Mouse (Mus musculus): ENCODE measurements at regions not wholly inside any gene's neighbourhood (a gene's known extent, or its start where the extent isn't known, plus 50 kb on each side); places are given as distances from the start of the nearest gene placed in this dataset.

DNA sequence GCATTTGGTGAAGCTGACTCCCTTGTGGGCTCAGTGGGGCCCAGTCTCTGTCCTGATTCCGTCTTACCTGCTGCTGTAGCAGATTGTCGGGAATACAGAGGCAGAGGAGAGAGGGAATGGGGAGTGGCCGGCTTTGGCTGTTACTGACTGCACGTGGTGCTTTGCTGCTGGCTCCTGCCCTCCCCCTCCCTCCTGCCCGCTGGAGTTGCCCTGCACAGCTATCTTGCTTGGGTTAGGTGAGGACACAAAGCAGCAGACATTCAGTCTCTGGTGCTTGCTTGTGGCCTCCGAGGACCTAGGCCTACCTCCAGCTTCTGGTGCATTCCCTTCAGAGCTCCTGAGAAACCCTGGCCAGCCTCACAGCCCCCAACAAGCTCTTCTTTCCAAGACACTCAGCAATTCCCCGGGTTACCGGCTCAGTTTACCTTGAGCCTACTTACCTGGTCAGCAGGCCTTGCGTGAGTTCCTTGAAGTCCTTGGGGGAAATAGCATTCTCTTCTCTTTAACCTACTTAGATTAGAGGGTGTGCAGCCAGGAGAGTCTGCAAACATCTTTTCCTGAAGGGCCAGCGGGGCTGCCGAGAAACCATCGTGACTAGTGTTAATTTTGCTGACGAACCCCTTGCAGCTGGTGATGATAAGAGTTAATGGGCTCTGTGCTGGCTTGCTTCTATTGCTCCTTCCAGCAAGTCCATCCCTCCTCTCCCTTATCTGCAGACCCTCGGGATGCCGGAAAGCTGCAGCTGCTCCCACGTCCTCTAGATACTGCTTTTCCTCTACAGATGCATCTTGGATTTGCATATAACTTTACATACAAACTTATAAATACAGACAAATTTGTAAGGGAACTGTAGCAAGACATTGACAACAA, 1176.2 kb upstream of the A1bg start:
- no peak for ATAC-seq (replicated peaks; ENCODE audit: poor library complexity, severe bottlenecking)

DNA sequence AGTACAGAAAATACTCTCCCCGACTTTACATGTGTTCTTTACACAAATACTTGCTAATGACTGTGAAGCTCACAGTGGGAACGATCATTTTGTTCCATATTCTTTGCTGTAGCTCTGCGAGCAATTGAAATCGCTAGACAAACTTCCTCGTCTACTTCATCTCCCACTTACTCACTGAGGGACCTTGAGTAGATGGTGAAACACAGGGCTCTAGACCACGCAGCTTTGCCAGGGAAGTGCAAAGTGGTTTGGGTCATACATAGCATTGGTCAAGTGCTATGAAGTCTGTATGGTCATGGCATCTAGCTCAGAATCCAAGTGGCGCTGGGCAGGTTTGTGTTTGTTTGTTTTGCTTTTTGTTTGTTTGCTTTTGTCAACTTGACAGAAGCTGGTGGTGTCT, 1174.0 kb upstream of the A1bg start:
- no peak for ATAC-seq (replicated peaks; ENCODE audit: poor library complexity, severe bottlenecking)

DNA sequence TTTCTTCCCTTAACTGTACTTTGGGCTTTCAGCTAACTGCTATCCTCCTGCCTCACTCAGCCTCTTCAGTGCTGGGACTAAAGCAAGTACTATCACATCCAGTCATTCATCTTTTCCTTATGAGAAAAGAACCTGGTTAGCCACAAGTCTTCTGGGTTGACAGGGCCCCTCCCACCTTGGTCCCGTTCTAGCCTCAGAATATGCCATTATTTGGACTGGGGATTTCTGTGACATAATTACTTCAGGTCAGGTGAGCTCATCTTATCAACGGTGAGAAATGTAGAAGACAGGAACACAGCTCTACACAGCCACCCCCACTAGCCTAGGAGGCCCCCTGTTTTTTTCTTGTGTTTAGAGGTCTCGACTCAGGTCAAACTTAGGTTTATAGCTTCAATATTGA, 1172.4 kb upstream of the A1bg start:
- ATAC-seq (replicated peaks; ENCODE audit: poor library complexity, severe bottlenecking): no peak

DNA sequence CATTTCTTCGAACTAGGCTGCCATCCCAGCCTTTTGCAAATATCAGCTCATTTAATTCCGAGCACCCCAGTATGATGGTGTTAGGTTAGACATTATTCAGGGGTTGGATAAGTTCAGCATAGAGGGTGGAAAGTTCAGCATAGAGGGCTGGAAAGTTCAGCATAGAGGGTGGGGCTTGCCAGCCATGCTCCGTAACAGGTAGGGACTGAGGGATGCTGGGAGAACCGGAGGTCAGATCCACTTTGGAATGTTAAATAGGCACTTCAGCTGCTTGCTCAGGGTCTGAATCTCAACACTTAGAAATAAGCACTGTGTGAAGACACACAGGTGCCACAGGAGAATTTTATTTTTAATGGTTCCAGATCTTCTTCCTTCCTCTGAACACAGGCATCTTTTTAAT, 1170.9 kb upstream of the A1bg start:
- ATAC-seq (replicated peaks; ENCODE audit: poor library complexity, severe bottlenecking): no peak

GRCm38 (mm10) chr15:62092671-62093185, 1169.9 kb upstream of the A1bg start:
- no peak for ATAC-seq (replicated peaks; ENCODE audit: poor library complexity, severe bottlenecking)

DNA sequence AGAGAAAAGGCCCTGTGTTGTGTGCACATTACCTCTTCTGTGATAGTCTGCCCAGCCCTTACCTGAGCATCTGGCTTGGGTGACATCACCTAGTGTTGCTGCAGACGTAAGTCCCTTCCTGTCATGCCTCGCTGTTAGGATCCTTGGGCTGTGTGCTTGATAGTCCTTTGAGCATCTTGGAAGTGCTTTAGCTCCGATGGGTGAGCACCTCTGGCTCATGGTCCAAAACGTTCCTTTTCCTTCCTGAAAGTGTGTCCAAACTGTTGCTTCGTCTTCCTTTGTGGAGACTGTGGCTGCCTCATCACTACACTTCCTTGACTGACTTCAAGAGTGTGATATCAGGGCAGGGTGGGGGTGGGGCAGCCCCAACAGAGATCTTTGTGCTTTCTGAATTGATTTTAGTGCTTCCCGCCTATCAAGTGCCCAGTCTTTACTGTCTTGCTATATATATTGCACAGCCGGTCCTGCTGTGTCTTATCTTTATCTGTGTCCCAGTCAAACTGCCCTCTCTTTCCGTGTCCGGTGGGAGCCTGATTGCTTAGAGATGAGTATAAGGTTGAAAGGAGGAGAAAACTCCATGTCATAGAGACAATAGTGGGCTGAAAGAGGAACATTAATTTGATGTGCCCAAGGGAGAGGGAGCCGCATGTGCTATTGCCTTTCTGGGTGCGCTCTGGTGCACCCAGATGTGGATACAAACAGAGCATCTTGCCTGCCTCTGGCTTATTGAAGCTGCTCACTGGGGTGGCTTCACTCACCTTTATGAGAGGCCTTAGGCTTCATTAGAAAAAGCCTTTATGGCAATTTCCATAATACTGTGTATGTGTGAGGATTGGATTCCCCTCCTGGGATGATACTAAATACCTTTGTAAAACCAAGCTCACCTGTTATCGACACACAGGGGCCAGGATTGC, 1169.2 kb upstream of the A1bg start:
- ATAC-seq (replicated peaks; ENCODE audit: poor library complexity, severe bottlenecking): no peak

GRCm38 (mm10) chr15:62091144-62091543, 1168.3 kb upstream of the A1bg start:
- no peak for ATAC-seq (replicated peaks; ENCODE audit: poor library complexity, severe bottlenecking)

DNA sequence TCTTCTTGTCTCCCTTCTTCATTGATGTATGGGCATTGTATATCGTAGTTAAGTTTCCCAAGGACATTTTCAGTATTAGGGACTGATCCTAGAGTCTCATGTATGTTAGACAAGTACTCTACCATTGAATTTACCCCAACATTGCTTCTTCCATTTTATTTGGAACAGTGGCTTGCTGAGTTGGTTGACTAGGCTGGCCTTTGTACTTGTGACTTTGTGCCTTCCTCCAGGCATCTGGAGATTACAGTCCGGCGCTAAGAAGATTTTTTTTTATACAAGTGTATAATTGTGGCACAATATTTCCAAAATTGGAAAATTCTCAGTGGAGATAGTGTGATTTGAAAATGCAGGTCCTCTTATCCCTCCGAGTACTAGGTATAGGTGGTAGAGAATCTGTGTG, 1165.5 kb upstream of the A1bg start:
- ATAC-seq (replicated peaks; ENCODE audit: poor library complexity, severe bottlenecking): no peak

DNA sequence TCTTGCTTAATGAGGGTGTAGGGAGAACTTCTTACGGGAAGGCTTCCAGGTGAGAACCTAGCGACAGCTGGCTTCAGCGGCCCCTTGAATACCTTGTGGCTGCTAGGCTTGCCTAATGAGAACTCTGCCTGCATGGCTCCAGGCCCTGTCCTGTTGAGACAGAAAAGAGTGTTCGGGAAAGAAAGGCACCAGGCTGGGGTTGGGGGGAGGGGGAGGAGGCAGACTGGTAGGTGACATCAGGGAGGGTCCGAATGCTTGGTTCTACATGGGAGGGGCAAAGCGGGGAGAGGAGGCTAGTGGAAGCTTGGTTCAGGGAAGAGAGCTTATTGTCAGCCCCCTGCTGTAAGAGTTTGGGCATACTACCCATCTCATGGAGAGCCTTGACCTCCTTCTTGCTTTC, 1164.9 kb upstream of the A1bg start:
- ATAC-seq (replicated peaks; ENCODE audit: poor library complexity, severe bottlenecking): no peak

DNA sequence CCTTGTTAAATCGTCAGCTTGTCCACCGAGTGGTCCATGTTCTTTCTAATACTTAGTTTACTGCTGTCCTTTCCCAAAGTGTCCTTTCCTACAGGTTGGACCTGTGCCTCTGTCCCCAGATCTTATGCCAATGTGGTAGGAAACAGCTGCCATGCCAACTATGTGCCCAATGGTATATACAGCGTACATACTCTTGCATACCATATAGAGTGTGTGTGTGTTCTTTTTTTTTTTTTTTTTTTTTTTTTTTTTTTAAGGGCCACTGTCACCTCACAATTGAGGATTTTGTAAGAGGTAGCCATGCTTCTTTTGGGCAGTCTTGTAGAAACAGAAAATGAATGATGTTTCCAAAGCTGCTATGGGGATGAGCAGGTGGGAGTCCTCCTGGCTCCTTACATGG, 1163.2 kb upstream of the A1bg start:
- ATAC-seq (replicated peaks; ENCODE audit: poor library complexity, severe bottlenecking): no peak

DNA sequence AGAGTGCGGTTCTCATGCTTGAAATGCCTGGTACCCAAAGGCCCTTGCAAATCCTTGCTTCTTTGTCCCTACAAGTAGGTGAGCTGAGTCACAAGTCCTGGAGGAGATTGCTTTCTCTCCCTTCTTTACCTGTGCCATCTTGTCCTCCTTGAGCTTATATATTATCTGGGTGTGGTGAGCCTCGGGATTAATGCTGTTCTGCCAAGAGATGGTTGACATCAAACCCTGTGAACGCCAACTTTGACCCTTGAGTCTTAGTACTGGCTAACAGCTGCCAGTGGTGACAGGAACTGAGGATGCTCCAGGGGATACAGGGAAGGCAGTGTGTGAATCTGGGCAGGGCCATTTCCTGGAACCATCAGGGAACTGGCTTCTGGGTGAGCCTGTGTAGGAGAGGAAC, 1160.5 kb upstream of the A1bg start:
- no peak for ATAC-seq (replicated peaks; ENCODE audit: poor library complexity, severe bottlenecking)

DNA sequence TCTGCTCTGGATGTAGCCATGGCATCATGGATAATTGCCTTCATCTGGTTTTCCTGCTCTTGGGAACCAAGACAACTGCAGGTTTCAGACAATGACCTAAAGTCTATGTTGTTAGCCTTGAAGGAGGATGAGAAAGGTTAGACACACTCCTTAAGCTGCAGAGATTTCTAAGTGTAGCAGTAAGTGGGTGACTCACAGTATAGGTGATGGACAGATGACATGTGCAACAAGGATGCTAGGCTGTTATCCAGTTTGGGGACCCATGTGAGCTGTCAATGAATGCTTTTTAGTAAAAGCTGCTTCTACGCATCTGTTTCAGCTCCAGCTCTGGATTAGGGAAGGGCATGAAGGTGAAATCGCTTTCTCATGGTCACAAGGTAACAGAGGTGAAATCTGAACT, 1159.7 kb upstream of the A1bg start:
- no peak for ATAC-seq (replicated peaks; ENCODE audit: poor library complexity, severe bottlenecking)

GRCm38 (mm10) chr15:62079155-62080109, 1156.6 kb upstream of the A1bg start:
- ATAC-seq (replicated peaks; ENCODE audit: poor library complexity, severe bottlenecking): peak; percentile 68

DNA sequence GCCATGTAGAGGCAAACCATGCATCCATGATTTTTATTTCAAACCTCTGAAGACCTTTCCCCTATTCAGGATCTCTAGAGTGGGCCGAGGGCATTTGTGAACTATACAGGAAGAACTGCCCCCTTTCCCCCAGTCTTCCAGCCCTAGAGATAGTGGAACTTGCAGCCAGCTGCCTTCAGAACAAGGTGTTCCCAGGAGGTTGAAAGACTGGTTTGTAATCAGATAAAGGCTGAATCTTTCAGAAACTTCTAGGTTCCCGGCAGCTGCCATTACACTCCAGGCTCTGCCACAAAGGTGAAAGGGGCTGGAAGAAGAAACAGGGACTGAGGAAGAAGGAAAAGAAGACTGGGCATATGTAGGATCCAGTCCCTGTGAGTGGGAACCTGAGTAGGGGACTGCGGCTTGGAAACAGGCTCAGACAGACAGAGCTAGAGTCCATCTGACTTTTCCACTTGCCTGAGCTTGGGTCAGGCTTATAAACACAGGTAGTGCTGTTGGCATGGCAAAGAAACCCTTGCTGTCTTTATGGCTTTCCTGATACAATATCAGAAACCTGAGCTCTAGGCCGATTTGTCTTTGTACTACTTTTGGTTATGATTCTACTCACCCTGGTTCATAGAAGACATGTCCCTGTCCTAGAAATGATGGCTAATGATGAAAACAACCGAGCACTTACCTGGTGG, 1153.9 kb upstream of the A1bg start:
- ATAC-seq (replicated peaks; ENCODE audit: poor library complexity, severe bottlenecking): no peak

GRCm38 (mm10) chr15:62074735-62075134, 1151.9 kb upstream of the A1bg start:
- ATAC-seq (replicated peaks; ENCODE audit: poor library complexity, severe bottlenecking): no peak

GRCm38 (mm10) chr15:62073595-62073994, 1150.8 kb upstream of the A1bg start:
- no peak for ATAC-seq (replicated peaks; ENCODE audit: poor library complexity, severe bottlenecking)

GRCm38 (mm10) chr15:62071311-62071710, 1148.5 kb upstream of the A1bg start:
- peak; percentile 46 for ATAC-seq (replicated peaks; ENCODE audit: poor library complexity, severe bottlenecking)

GRCm38 (mm10) chr15:62068422-62069160, 1145.8 kb upstream of the A1bg start:
- ATAC-seq (replicated peaks; ENCODE audit: poor library complexity, severe bottlenecking): no peak

DNA sequence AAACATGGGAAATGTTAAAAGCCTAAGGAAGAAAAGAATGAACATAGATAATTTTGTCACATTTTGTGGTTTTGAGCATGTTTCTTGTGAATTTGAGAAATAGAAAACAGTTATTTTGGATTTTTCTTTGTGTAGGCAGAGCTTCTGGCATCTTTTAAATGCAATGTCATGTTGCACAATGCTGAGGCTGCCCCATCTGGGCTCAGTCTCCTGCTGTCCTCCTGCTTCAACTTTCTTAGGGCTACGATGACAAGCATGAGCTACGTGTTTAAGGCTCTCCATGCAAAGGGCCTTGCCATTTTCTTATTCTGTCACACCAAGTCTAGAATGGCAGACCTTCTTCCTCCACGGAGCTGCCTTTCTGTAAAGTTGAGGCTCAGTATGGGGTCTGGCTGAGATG, 1141.6 kb upstream of the A1bg start:
- no peak for ATAC-seq (replicated peaks; ENCODE audit: poor library complexity, severe bottlenecking)

Measured in granulocyte monocyte progenitor cell, adult 5-6 weeks (primary cell).